Mouse (Mus musculus): ENCODE data around the gene C130032M10Rik.

GRCm38 (mm10) chr9:114496469-114496868 lies 19.0 kb upstream of the C130032M10Rik start:
- TF ChIP-seq CTCF (IDR thresholded peaks at IDR 0.05; ENCODE audit: low read depth, low read length) (no peak), POLR2A (IDR thresholded peaks at IDR 0.05; ENCODE audit: extremely low read depth, insufficient read depth, low read length) (no peak)
